Mouse (Mus musculus) urinary bladder, adult 18-20 months (tissue): Measurements from ENCODE around the gene Aoah.

Experiments
- DNase-seq, 2 experiments: peaks; one replicate each; pipeline ENCODE4 v3.0.0; 2022; ENCODE audit warnings: low spot score in 2 of 2, mixed read lengths in 2 of 2

The Aoah gene

DNA sequence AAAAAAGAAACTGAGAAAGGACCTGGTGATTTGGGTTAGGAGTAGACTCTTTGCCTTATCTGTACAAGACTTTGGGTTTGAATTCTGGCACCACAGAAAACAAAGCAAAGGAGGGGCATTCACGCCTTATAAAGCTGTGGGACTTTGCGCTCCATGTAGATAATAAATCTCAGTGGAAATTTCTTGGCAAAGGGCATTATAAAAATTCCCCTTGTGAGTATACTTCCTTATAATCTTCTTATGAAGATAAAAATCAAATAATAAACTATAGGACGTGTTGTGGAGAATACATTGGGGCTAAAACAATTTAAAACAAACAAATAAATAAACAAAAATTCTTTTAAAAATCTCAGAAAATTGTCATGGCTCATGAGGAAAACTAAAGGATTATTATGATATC, 280.9 kb downstream of the Aoah start, which contains the start of gene Olfr1370:
Gene Olfr1370 (minus strand): TSS at position 101 of the 400 bp plus-strand sequence.
- no peak for DNase-seq

DNA sequence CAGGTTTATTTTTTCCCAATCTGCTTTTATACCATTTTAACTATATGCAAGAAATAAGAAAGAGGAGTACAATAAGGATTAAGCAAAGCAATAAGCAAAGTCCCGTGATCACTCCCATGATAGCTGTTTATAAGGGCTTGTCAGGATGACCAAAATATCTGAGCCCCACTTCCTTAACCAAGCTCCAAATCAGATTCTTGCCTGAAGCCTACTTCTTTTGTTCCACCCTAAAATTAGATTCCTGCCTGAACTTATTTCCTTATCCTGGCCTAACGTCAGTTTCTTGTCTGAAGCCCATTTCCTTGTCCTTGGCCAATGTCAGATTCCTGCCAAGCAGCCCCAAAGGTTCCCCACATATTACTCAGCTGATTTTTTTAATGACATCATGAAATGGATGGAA, 288.8 kb downstream of the Aoah start:
- no peak for DNase-seq
